Mouse (Mus musculus): Measurements from ENCODE around the gene Ubac1. TPM values are rescaled to one million over a fixed set of nuclear protein-coding genes. Genes with fewer than 3 reads are reported as not detected.

Gene Ubac1
- polyA plus RNA-seq, 1 experiment from 2014 or later = 89.7 TPM

- Histone ChIP-seq H3K9ac (no peak overlapping the region), H3K4me2 (no peak overlapping the region), H3K9me3 (no peaks in the 10 kb centered on the region), H3K27me3 (no peaks in the 10 kb centered on the region), H3K27ac (no peak overlapping the region), H3K4me3 (no peak overlapping the region), H3K36me3 (no peaks in the 10 kb centered on the region), H3K4me1 (peaks cover 5% of the 10 kb centered on the region)
- no peak for ATAC-seq (ENCODE audit: insufficient number of reproducible peaks, low FRiP score, low TSS enrichment, low read depth)
- WGBS = 82% methylated on average over 6 of the region's 6 CpGs
Measured at GRCm38 (mm10) chr2:25987817-25988216, 33.7 kb downstream of the Ubac1 start.

GRCm38 (mm10) chr2:25986601-25987000 is 34.9 kb downstream of the Ubac1 start:
- no peak overlapping the region for H3K9ac ChIP-seq
- H3K27ac ChIP-seq = no peak overlapping the region
- no peaks in the 10 kb centered on the region for H3K9me3 ChIP-seq
- peaks cover 11% of the 10 kb centered on the region for H3K4me1 ChIP-seq
- no peak overlapping the region for H3K4me3 ChIP-seq
- no peak for ATAC-seq (ENCODE audit: insufficient number of reproducible peaks, low FRiP score, low TSS enrichment, low read depth)
- H3K27me3 ChIP-seq = no peaks in the 10 kb centered on the region
- 64% methylated on average over 5 of the region's 5 CpGs for WGBS
- H3K4me2 ChIP-seq = no peak overlapping the region
- H3K36me3 ChIP-seq = no peaks in the 10 kb centered on the region

GRCm38 (mm10) chr2:25983159-25983907 is 38.2 kb downstream of the Ubac1 start, which contains the start of gene Camsap1:
Gene Camsap1, minus strand, starts transcription at chr2:25983282.
- WGBS = under 1% methylated on average over 42 of the region's 64 CpGs
- peak; percentile 100 for ATAC-seq (ENCODE audit: insufficient number of reproducible peaks, low FRiP score, low TSS enrichment, low read depth)
- Histone ChIP-seq H3K9ac (peak within 1 kb of the TSS; percentile 95), H3K4me3 (peak within 1 kb of the TSS; percentile 93), H3K27me3 (no peaks in the 10 kb centered on the region), H3K9me3 (no peaks in the 10 kb centered on the region), H3K4me1 (peaks cover 36% of the 10 kb centered on the region), H3K36me3 (no peaks in the 10 kb centered on the region), H3K4me2 (peak within 1 kb of the TSS; percentile 81), H3K27ac (peak within 1 kb of the TSS; percentile 90)

GRCm38 (mm10) chr2:25982426-25983091 is 39.0 kb downstream of the Ubac1 start:
- peaks cover 43% of the 10 kb centered on the region for H3K4me1 ChIP-seq
- H3K27me3 ChIP-seq = no peaks in the 10 kb centered on the region
- peak overlapping the region; percentile 90 for H3K27ac ChIP-seq
- WGBS = under 1% methylated on average over 73 of the region's 76 CpGs
- H3K9me3 ChIP-seq = no peaks in the 10 kb centered on the region
- peak overlapping the region; percentile 93 for H3K4me3 ChIP-seq
- H3K4me2 ChIP-seq = peak overlapping the region; percentile 81
- H3K36me3 ChIP-seq = no peaks in the 10 kb centered on the region
- peak overlapping the region; percentile 95 for H3K9ac ChIP-seq
- no peak for ATAC-seq (ENCODE audit: insufficient number of reproducible peaks, low FRiP score, low TSS enrichment, low read depth)

- under 1% methylated on average over 16 of the region's 16 CpGs for WGBS
- Histone ChIP-seq H3K9me3 (no peaks in the 10 kb centered on the region), H3K36me3 (no peaks in the 10 kb centered on the region), H3K27me3 (no peaks in the 10 kb centered on the region), H3K4me3 (peak overlapping the region; percentile 93), H3K4me1 (peaks cover 43% of the 10 kb centered on the region), H3K27ac (peak overlapping the region; percentile 90; the same call in 1 of the 2 replicates), H3K4me2 (peak overlapping the region; percentile 81), H3K9ac (peak overlapping the region; percentile 95)
- ATAC-seq (ENCODE audit: insufficient number of reproducible peaks, low FRiP score, low TSS enrichment, low read depth) = no peak
Measured at GRCm38 (mm10) chr2:25982052-25982425, 39.5 kb downstream of the Ubac1 start.

GRCm38 (mm10) chr2:25978997-25979396 is 42.5 kb downstream of the Ubac1 start:
- Histone ChIP-seq H3K4me1 (peaks cover 40% of the 10 kb centered on the region), H3K4me3 (no peak overlapping the region), H3K4me2 (no peak overlapping the region), H3K36me3 (no peaks in the 10 kb centered on the region), H3K27ac (no peak overlapping the region), H3K9me3 (no peaks in the 10 kb centered on the region), H3K9ac (no peak overlapping the region), H3K27me3 (no peaks in the 10 kb centered on the region)
- ATAC-seq (ENCODE audit: insufficient number of reproducible peaks, low FRiP score, low TSS enrichment, low read depth) = no peak
- WGBS = 89% methylated on average over 4 of the region's 4 CpGs

GRCm38 (mm10) chr2:25977587-25978239 is 43.8 kb downstream of the Ubac1 start:
- no peak overlapping the region for H3K27ac ChIP-seq
- WGBS = 57% methylated on average over 7 of the region's 7 CpGs
- no peaks in the 10 kb centered on the region for H3K9me3 ChIP-seq
- no peak overlapping the region for H3K9ac ChIP-seq
- H3K4me2 ChIP-seq = no peak overlapping the region
- no peaks in the 10 kb centered on the region for H3K27me3 ChIP-seq
- H3K4me3 ChIP-seq = no peak overlapping the region
- ATAC-seq (ENCODE audit: insufficient number of reproducible peaks, low FRiP score, low TSS enrichment, low read depth) = no peak
- H3K4me1 ChIP-seq = peaks cover 38% of the 10 kb centered on the region
- peaks cover 5% of the 10 kb centered on the region; the same call in 1 of the 2 replicates for H3K36me3 ChIP-seq

- H3K36me3 ChIP-seq = peaks cover 5% of the 10 kb centered on the region; the same call in 1 of the 2 replicates
Measured at GRCm38 (mm10) chr2:25975141-25975770, 46.3 kb downstream of the Ubac1 start.

GRCm38 (mm10) chr2:25970426-25970825 is 51.1 kb downstream of the Ubac1 start:
- Histone ChIP-seq H3K4me3 (no peak overlapping the region), H3K9me3 (no peaks in the 10 kb centered on the region), H3K9ac (no peak overlapping the region), H3K4me1 (peaks cover 2% of the 10 kb centered on the region; the same call in 1 of the 2 replicates), H3K27ac (no peak overlapping the region), H3K4me2 (no peak overlapping the region), H3K36me3 (peaks cover 27% of the 10 kb centered on the region), H3K27me3 (no peaks in the 10 kb centered on the region)
- WGBS = 68% methylated on average over 2 of the region's 2 CpGs
- ATAC-seq (ENCODE audit: insufficient number of reproducible peaks, low FRiP score, low TSS enrichment, low read depth) = no peak

More at GRCm38 (mm10) chr2:25975141-25975770, 46.3 kb downstream of the Ubac1 start:
- H3K4me2 ChIP-seq = no peak overlapping the region
- no peak for ATAC-seq (ENCODE audit: insufficient number of reproducible peaks, low FRiP score, low TSS enrichment, low read depth)
- H3K27me3 ChIP-seq = no peaks in the 10 kb centered on the region
- no peaks in the 10 kb centered on the region for H3K9me3 ChIP-seq
- no peak overlapping the region for H3K27ac ChIP-seq
- no peak overlapping the region for H3K4me3 ChIP-seq
- 87% methylated on average over 4 of the region's 4 CpGs for WGBS
- H3K9ac ChIP-seq = no peak overlapping the region
- peaks cover 23% of the 10 kb centered on the region for H3K4me1 ChIP-seq

- 80% methylated on average over 4 of the region's 4 CpGs for WGBS
- no peak for ATAC-seq (ENCODE audit: insufficient number of reproducible peaks, low FRiP score, low TSS enrichment, low read depth)
- no peak overlapping the region for H3K9ac ChIP-seq
- no peak overlapping the region for H3K27ac ChIP-seq
- peaks cover 38% of the 10 kb centered on the region for H3K36me3 ChIP-seq
- no peak overlapping the region for H3K4me3 ChIP-seq
- H3K4me1 ChIP-seq = peaks cover 2% of the 10 kb centered on the region; the same call in 1 of the 2 replicates
- no peaks in the 10 kb centered on the region for H3K27me3 ChIP-seq
- no peak overlapping the region for H3K4me2 ChIP-seq
- H3K9me3 ChIP-seq = no peaks in the 10 kb centered on the region
Measured at GRCm38 (mm10) chr2:25969319-25969718, 52.2 kb downstream of the Ubac1 start.

GRCm38 (mm10) chr2:25949291-25949690 is 72.3 kb downstream of the Ubac1 start:
- peaks cover 71% of the 10 kb centered on the region for H3K36me3 ChIP-seq
- 91% methylated on average over 3 of the region's 3 CpGs for WGBS

More at GRCm38 (mm10) chr2:25949291-25949690, 72.3 kb downstream of the Ubac1 start:
- ATAC-seq (ENCODE audit: insufficient number of reproducible peaks, low FRiP score, low TSS enrichment, low read depth) = no peak
- Histone ChIP-seq H3K4me3 (no peak overlapping the region), H3K27ac (no peak overlapping the region), H3K4me2 (no peak overlapping the region), H3K4me1 (no peaks in the 10 kb centered on the region), H3K9ac (no peak overlapping the region), H3K27me3 (no peaks in the 10 kb centered on the region), H3K9me3 (no peaks in the 10 kb centered on the region)
